Mouse (Mus musculus) forebrain, embryonic 13.5 days (tissue): ENCODE measurements around the gene Gdi2. TPM values are rescaled to one million over a fixed set of nuclear protein-coding genes. Genes with fewer than 3 reads are reported as not detected.
A peak's percentile ranks its signal among the peaks of the same experiment; 100 is the strongest.
"Not testable (repeated sequence)": the region's sequence is repeated elsewhere in the genome, so short reads cannot be mapped to it uniquely, and the experiment has no call there.

Source experiments
- ATAC-seq: fragments of 200-750 bp; cut with Nextera tagmentation; 2 replicates; pipeline ENCODE4 v1.8.0; 2017
- H3K27ac ChIP-seq: fragments of 300-500 bp; sonication (generic); 2 replicates; pipeline ENCODE4 v1.5.1; 2015; ENCODE audit warnings: inconsistent platforms, mild to moderate bottlenecking, moderate library complexity
- H3K27me3 ChIP-seq: fragments of 300-500 bp; sonication (generic); 2 replicates; pipeline ENCODE4 v1.6.1; 2015; ENCODE audit warnings: mild to moderate bottlenecking, inconsistent platforms
- H3K36me3 ChIP-seq: fragments of 300-500 bp; sonication (generic); 2 replicates; pipeline ENCODE4 v1.6.1; 2015; ENCODE audit warnings: mild to moderate bottlenecking, inconsistent platforms; ENCODE audit not compliant: poor library complexity, severe bottlenecking
- H3K4me1 ChIP-seq: fragments of 300-500 bp; sonication (generic); 2 replicates; pipeline ENCODE4 v1.6.1; 2015; ENCODE audit warnings: inconsistent platforms
- H3K4me2 ChIP-seq: fragments of 300-500 bp; sonication (generic); 2 replicates; pipeline ENCODE4 v1.6.1; 2015; ENCODE audit warnings: inconsistent platforms, mild to moderate bottlenecking, moderate library complexity
- H3K4me3 ChIP-seq: fragments of 300-500 bp; sonication (generic); 2 replicates; pipeline ENCODE4 v1.5.1; 2015; ENCODE audit warnings: mild to moderate bottlenecking, inconsistent platforms
- H3K9ac ChIP-seq: fragments of 300-500 bp; sonication (generic); 2 replicates; pipeline ENCODE4 v1.6.1; 2015; ENCODE audit warnings: mild to moderate bottlenecking, inconsistent platforms
- H3K9me3 ChIP-seq: fragments of 300-500 bp; sonication (generic); replicated peaks from 2 replicates; pipeline ENCODE4 v1.6.1; 2016; ENCODE audit warnings: inconsistent platforms
- WGBS: fragments of 180-500 bp; shearing (Covaris S2); methylation state at CpG from one replicate; pipeline ENCODE4 v1.1.7; 2015; 5-methylcytosine and 5-hydroxymethylcytosine counted together
- polyA plus RNA-seq: library from polyadenylated mRNA; unstranded; fragments of >200 nt; fragmentation: Nextera tagmentation; extraction: Ambion mirVana; gene quantifications from 2 replicates; pipeline ENCODE4 v1.2.1, GENCODE M21; 2015

Gdi2 gene
- polyA plus RNA-seq: 447 and 450 TPM in 2 replicates

GRCm38 (mm10) chr13:3537594-3538222 is at the start of gene Gdi2:
Gene Gdi2, plus strand, starts transcription at chr13:3538063.
- Histone ChIP-seq H3K9ac (peak within 1 kb of the TSS; percentile 97), H3K36me3 (no peaks in the 10 kb centered on the region), H3K4me2 (peak within 1 kb of the TSS; percentile 76), H3K27me3 (no peaks in the 10 kb centered on the region), H3K9me3 (0 out of 2 replicates have a peak, but pooled peaks cover 6% of the 10 kb centered on the region), H3K27ac (peak within 1 kb of the TSS; percentile 98), H3K4me3 (peak within 1 kb of the TSS; percentile 94), H3K4me1 (peaks cover 43% of the 10 kb centered on the region)
- WGBS: under 1% methylated on average over 35 of the region's 47 CpGs
- peak; percentile 97 for ATAC-seq

- no peak for ATAC-seq
- Histone ChIP-seq H3K27ac (no peak overlapping the region), H3K36me3 (peaks cover 6% of the 10 kb centered on the region; the same call in 1 of the 2 replicates), H3K4me1 (no peaks in the 10 kb centered on the region), H3K4me3 (no peak overlapping the region), H3K9me3 (no peaks in the 10 kb centered on the region), H3K4me2 (no peak overlapping the region), H3K27me3 (no peaks in the 10 kb centered on the region), H3K9ac (no peak overlapping the region)
- 94% methylated on average over 4 of the region's 4 CpGs for WGBS
Measured at GRCm38 (mm10) chr13:3495526-3495925, 42.3 kb upstream of the Gdi2 start.

- H3K27me3 ChIP-seq, ATAC-seq, H3K4me2 ChIP-seq, H3K9ac ChIP-seq, H3K9me3 ChIP-seq, H3K4me3 ChIP-seq, H3K4me1 ChIP-seq, H3K27ac ChIP-seq, H3K36me3 ChIP-seq: not testable (repeated sequence)
- WGBS: 83% methylated on average over 6 of the region's 6 CpGs
Measured at GRCm38 (mm10) chr13:3501014-3501413, 36.8 kb upstream of the Gdi2 start.

- not testable (repeated sequence) for H3K27me3 ChIP-seq, H3K9ac ChIP-seq, H3K9me3 ChIP-seq, H3K4me1 ChIP-seq, ATAC-seq, H3K27ac ChIP-seq, H3K36me3 ChIP-seq, H3K4me2 ChIP-seq, H3K4me3 ChIP-seq
- 78% methylated on average over 6 of the region's 6 CpGs for WGBS
Measured at GRCm38 (mm10) chr13:3515351-3515750, 22.5 kb upstream of the Gdi2 start.

- not testable (repeated sequence) for H3K9ac ChIP-seq, H3K36me3 ChIP-seq, H3K4me1 ChIP-seq, H3K9me3 ChIP-seq, H3K27me3 ChIP-seq, H3K27ac ChIP-seq, H3K4me3 ChIP-seq, H3K4me2 ChIP-seq, ATAC-seq
- WGBS: 73% methylated on average over 3 of the region's 4 CpGs
Measured at GRCm38 (mm10) chr13:3519357-3519756, 18.5 kb upstream of the Gdi2 start.

GRCm38 (mm10) chr13:3519994-3520393 is 17.9 kb upstream of the Gdi2 start:
- 50% methylated on average over 1 of the region's 1 CpGs for WGBS
- not testable (repeated sequence) for H3K4me1 ChIP-seq, H3K36me3 ChIP-seq, ATAC-seq, H3K4me3 ChIP-seq, H3K27me3 ChIP-seq, H3K4me2 ChIP-seq, H3K9ac ChIP-seq, H3K27ac ChIP-seq, H3K9me3 ChIP-seq

- no peak overlapping the region for H3K4me2 ChIP-seq
- peaks cover 7% of the 10 kb centered on the region; the same call in 1 of the 2 replicates for H3K4me1 ChIP-seq
- H3K9me3 ChIP-seq: no peaks in the 10 kb centered on the region
- H3K27ac ChIP-seq: no peak overlapping the region
- peak; percentile 51; the same call in 1 of the 2 replicates for ATAC-seq
- no peak overlapping the region for H3K4me3 ChIP-seq
- no peak overlapping the region for H3K9ac ChIP-seq
- no peaks in the 10 kb centered on the region for H3K27me3 ChIP-seq
- H3K36me3 ChIP-seq: no peaks in the 10 kb centered on the region
- WGBS: 54% methylated on average over 6 of the region's 6 CpGs
Measured at GRCm38 (mm10) chr13:3523459-3523858, 14.4 kb upstream of the Gdi2 start.

GRCm38 (mm10) chr13:3523946-3524345 is 13.9 kb upstream of the Gdi2 start:
- ATAC-seq: no peak
- Histone ChIP-seq H3K27ac (no peak overlapping the region), H3K27me3 (no peaks in the 10 kb centered on the region), H3K9me3 (no peaks in the 10 kb centered on the region), H3K36me3 (no peaks in the 10 kb centered on the region), H3K4me1 (peaks cover 7% of the 10 kb centered on the region; the same call in 1 of the 2 replicates), H3K4me3 (no peak overlapping the region), H3K4me2 (no peak overlapping the region), H3K9ac (no peak overlapping the region)
- 92% methylated on average over 1 of the region's 1 CpGs for WGBS

- Histone ChIP-seq H3K9me3 (no peaks in the 10 kb centered on the region), H3K4me3 (no peak overlapping the region), H3K4me1 (peaks cover 7% of the 10 kb centered on the region; the same call in 1 of the 2 replicates), H3K27me3 (no peaks in the 10 kb centered on the region), H3K27ac (no peak overlapping the region), H3K9ac (no peak overlapping the region), H3K4me2 (no peak overlapping the region), H3K36me3 (no peaks in the 10 kb centered on the region)
- 49% methylated on average over 4 of the region's 4 CpGs for WGBS
- no peak for ATAC-seq
Measured at GRCm38 (mm10) chr13:3525611-3526051, 12.2 kb upstream of the Gdi2 start.

- Histone ChIP-seq H3K9me3 (no peaks in the 10 kb centered on the region), H3K4me2 (no peak overlapping the region), H3K36me3 (no peaks in the 10 kb centered on the region), H3K27me3 (no peaks in the 10 kb centered on the region), H3K27ac (no peak overlapping the region), H3K4me3 (no peak overlapping the region), H3K4me1 (peaks cover 7% of the 10 kb centered on the region; the same call in 1 of the 2 replicates), H3K9ac (no peak overlapping the region)
- no peak for ATAC-seq
- WGBS: 83% methylated on average over 8 of the region's 8 CpGs
Measured at GRCm38 (mm10) chr13:3526328-3526727, 11.5 kb upstream of the Gdi2 start.

GRCm38 (mm10) chr13:3530451-3530850 is 7.4 kb upstream of the Gdi2 start:
- WGBS: 61% methylated on average over 3 of the region's 3 CpGs
- no peak overlapping the region for H3K4me2 ChIP-seq
- ATAC-seq: no peak
- H3K4me3 ChIP-seq: no peak overlapping the region
- no peak overlapping the region for H3K27ac ChIP-seq
- peaks cover 4% of the 10 kb centered on the region; the same call in 1 of the 2 replicates for H3K4me1 ChIP-seq
- H3K27me3 ChIP-seq: no peaks in the 10 kb centered on the region
- H3K9me3 ChIP-seq: no peaks in the 10 kb centered on the region
- H3K36me3 ChIP-seq: no peaks in the 10 kb centered on the region
- no peak overlapping the region for H3K9ac ChIP-seq

- H3K9me3 ChIP-seq, H3K9ac ChIP-seq, H3K36me3 ChIP-seq, H3K4me2 ChIP-seq, ATAC-seq, H3K4me3 ChIP-seq, H3K27me3 ChIP-seq, H3K4me1 ChIP-seq, H3K27ac ChIP-seq: not testable (repeated sequence)
- WGBS: 53% methylated on average over 2 of the region's 2 CpGs
Measured at GRCm38 (mm10) chr13:3531176-3531575, 6.7 kb upstream of the Gdi2 start.
